Mouse (Mus musculus): ENCODE data around the gene Kdm5a.

GRCm38 (mm10) chr6:120464406-120464939 is 100.5 kb downstream of the Kdm5a start:
- TF ChIP-seq CTCF (IDR thresholded peaks at IDR 0.05; ENCODE audit: low read depth, low read length) (no peak), POLR2AphosphoS5 (IDR thresholded peaks at IDR 0.05; ENCODE audit: insufficient replicate concordance, low read depth, low read length) (no peak), GATA1 (IDR thresholded peaks at IDR 0.05; ENCODE audit: borderline replicate concordance, low read length) (no peak)

Measured in G1E (cell line).